Mouse (Mus musculus): ENCODE results near the gene Naa16.
"Not testable (repeated sequence)": the region's sequence is repeated elsewhere in the genome, so short reads cannot be mapped to it uniquely, and the experiment has no call there.

Naa16 gene

GRCm38 (mm10) chr14:79390265-79390926 lies at the start of gene Naa16:
Gene Naa16, minus strand, starts transcription at chr14:79390778.
- in situ Hi-C loops (cut with MboI; ENCODE audit: low pct_unique_long_range_greater_than_20kb in 1 of 2, low sequenced_read_pairs in 2 of 2, unreplicated experiment in 1 of 2), result loop anchor here (10.0 to 25.0 kb wide), 2 partner anchors 74 to 222 kb away; no protein-coding TSS in a partner anchor

GRCm38 (mm10) chr14:79434068-79434467 lies 43.5 kb upstream of the Naa16 start:
- in situ Hi-C loops (cut with MboI; ENCODE audit: low pct_unique_long_range_greater_than_20kb in 1 of 2, low sequenced_read_pairs in 2 of 2, unreplicated experiment in 1 of 2), result no loop called here

- in situ Hi-C loops (cut with MboI; ENCODE audit: low pct_unique_long_range_greater_than_20kb in 1 of 2, low sequenced_read_pairs in 2 of 2, unreplicated experiment in 1 of 2), result not testable (repeated sequence)
Observed at GRCm38 (mm10) chr14:79426730-79427365, 36.3 kb upstream of the Naa16 start.

GRCm38 (mm10) chr14:79425979-79426729 lies 35.6 kb upstream of the Naa16 start, which contains the start of gene Kbtbd7:
Gene Kbtbd7, plus strand, starts transcription at chr14:79426511.
- in situ Hi-C loops (cut with MboI; ENCODE audit: low pct_unique_long_range_greater_than_20kb in 1 of 2, low sequenced_read_pairs in 2 of 2, unreplicated experiment in 1 of 2), result no loop called here

GRCm38 (mm10) chr14:79420083-79420685 lies 29.6 kb upstream of the Naa16 start:
- in situ Hi-C loops (cut with MboI; ENCODE audit: low pct_unique_long_range_greater_than_20kb in 1 of 2, low sequenced_read_pairs in 2 of 2, unreplicated experiment in 1 of 2), result no loop called here

GRCm38 (mm10) chr14:79413121-79413520 lies 22.5 kb upstream of the Naa16 start:
- in situ Hi-C loops (cut with MboI; ENCODE audit: low pct_unique_long_range_greater_than_20kb in 1 of 2, low sequenced_read_pairs in 2 of 2, unreplicated experiment in 1 of 2), result no loop called here

- in situ Hi-C loops (cut with MboI; ENCODE audit: low pct_unique_long_range_greater_than_20kb in 1 of 2, low sequenced_read_pairs in 2 of 2, unreplicated experiment in 1 of 2), result no loop called here
Observed at GRCm38 (mm10) chr14:79410662-79411061, 20.1 kb upstream of the Naa16 start.

GRCm38 (mm10) chr14:79409278-79409830 lies 18.8 kb upstream of the Naa16 start:
- in situ Hi-C loops (cut with MboI; ENCODE audit: low pct_unique_long_range_greater_than_20kb in 1 of 2, low sequenced_read_pairs in 2 of 2, unreplicated experiment in 1 of 2), result no loop called here

- in situ Hi-C loops (cut with MboI; ENCODE audit: low pct_unique_long_range_greater_than_20kb in 1 of 2, low sequenced_read_pairs in 2 of 2, unreplicated experiment in 1 of 2), result no loop called here
Observed at GRCm38 (mm10) chr14:79407641-79408040, 17.1 kb upstream of the Naa16 start.

- in situ Hi-C loops (cut with MboI; ENCODE audit: low pct_unique_long_range_greater_than_20kb in 1 of 2, low sequenced_read_pairs in 2 of 2, unreplicated experiment in 1 of 2), result loop anchor here (5.0 to 25.0 kb wide), 3 partner anchors 65 to 215 kb away; no protein-coding TSS in a partner anchor
Observed at GRCm38 (mm10) chr14:79397321-79398122, 6.9 kb upstream of the Naa16 start, which contains the start of gene Mtrf1. Gene Mtrf1, plus strand, starts transcription at chr14:79397772.

GRCm38 (mm10) chr14:79394564-79394963 lies 4.0 kb upstream of the Naa16 start:
- in situ Hi-C loops (cut with MboI; ENCODE audit: low pct_unique_long_range_greater_than_20kb in 1 of 2, low sequenced_read_pairs in 2 of 2, unreplicated experiment in 1 of 2), result loop anchor here (10.0 to 25.0 kb wide), 2 partner anchors 70 to 218 kb away; no protein-coding TSS in a partner anchor

GRCm38 (mm10) chr14:79393289-79393688 lies 2.7 kb upstream of the Naa16 start:
- in situ Hi-C loops (cut with MboI; ENCODE audit: low pct_unique_long_range_greater_than_20kb in 1 of 2, low sequenced_read_pairs in 2 of 2, unreplicated experiment in 1 of 2), result loop anchor here (10.0 to 25.0 kb wide), 2 partner anchors 72 to 219 kb away; no protein-coding TSS in a partner anchor

GRCm38 (mm10) chr14:79389438-79390264 lies 927 bp downstream of the Naa16 start:
- in situ Hi-C loops (cut with MboI; ENCODE audit: low pct_unique_long_range_greater_than_20kb in 1 of 2, low sequenced_read_pairs in 2 of 2, unreplicated experiment in 1 of 2), result loop anchor here (10.0 to 25.0 kb wide), 2 partner anchors 75 to 223 kb away; no protein-coding TSS in a partner anchor

- in situ Hi-C loops (cut with MboI; ENCODE audit: low pct_unique_long_range_greater_than_20kb in 1 of 2, low sequenced_read_pairs in 2 of 2, unreplicated experiment in 1 of 2), result loop anchor here in 1 of 2 experiments (25.0 kb wide), 1 partner anchor 224 kb away; no protein-coding TSS in a partner anchor
Observed at GRCm38 (mm10) chr14:79388304-79388703, 2.3 kb downstream of the Naa16 start.

- in situ Hi-C loops (cut with MboI; ENCODE audit: low pct_unique_long_range_greater_than_20kb in 1 of 2, low sequenced_read_pairs in 2 of 2, unreplicated experiment in 1 of 2), result loop anchor here in 1 of 2 experiments (25.0 kb wide), 1 partner anchor 229 kb away; no protein-coding TSS in a partner anchor
Observed at GRCm38 (mm10) chr14:79383120-79383519, 7.5 kb downstream of the Naa16 start.

GRCm38 (mm10) chr14:79377041-79377440 lies 13.5 kb downstream of the Naa16 start:
- in situ Hi-C loops (cut with MboI; ENCODE audit: low pct_unique_long_range_greater_than_20kb in 1 of 2, low sequenced_read_pairs in 2 of 2, unreplicated experiment in 1 of 2), result loop anchor here in 1 of 2 experiments (25.0 kb wide), 1 partner anchor 235 kb away; no protein-coding TSS in a partner anchor
